Mouse (Mus musculus): Measurements from ENCODE around the gene Adssl1. TPM values are rescaled to one million over a fixed set of nuclear protein-coding genes. Genes with fewer than 3 reads are reported as not detected.

The Adssl1 gene
- polyA plus RNA-seq, 1 experiment from 2014 or later: 2.0 TPM

DNA sequence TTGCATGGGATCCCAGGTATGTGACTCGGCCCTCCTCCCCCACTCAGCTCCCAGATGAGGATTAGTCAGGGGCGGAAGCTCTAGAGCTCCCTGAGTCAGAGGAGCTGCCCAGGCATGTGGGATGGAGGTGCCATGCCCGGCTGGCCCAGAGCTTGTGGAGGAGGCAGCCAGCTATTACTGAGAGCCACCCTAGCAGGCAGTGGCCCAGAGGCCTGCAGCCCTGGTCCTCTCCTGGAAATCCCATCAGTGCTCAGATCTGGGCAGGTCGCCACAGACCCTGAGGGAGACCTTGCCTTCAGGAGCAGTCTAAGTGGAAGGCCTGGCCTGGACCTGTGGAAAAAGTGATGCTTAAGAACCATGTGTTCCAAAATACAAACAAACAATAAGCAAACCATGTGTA is 24.2 kb upstream of the Adssl1 start:
- 64% methylated on average over 4 of the region's 4 CpGs for WGBS
- no peaks in the 10 kb centered on the region for H3K36me3 ChIP-seq (replicated peaks)
- no peak overlapping the region for H3K4me2 ChIP-seq
- no peaks in the 10 kb centered on the region for H3K9me3 ChIP-seq
- 0 out of 2 replicates have a peak overlapping the region, but pooled peaks have one; percentile 19 for H3K27ac ChIP-seq
- H3K9ac ChIP-seq: no peak overlapping the region
- H3K4me1 ChIP-seq: peaks cover 24% of the 10 kb centered on the region
- H3K4me3 ChIP-seq (replicated peaks): no peak overlapping the region
- H3K27me3 ChIP-seq: peaks cover 7% of the 10 kb centered on the region
- no peak for ATAC-seq (ENCODE audit: low FRiP score)

DNA sequence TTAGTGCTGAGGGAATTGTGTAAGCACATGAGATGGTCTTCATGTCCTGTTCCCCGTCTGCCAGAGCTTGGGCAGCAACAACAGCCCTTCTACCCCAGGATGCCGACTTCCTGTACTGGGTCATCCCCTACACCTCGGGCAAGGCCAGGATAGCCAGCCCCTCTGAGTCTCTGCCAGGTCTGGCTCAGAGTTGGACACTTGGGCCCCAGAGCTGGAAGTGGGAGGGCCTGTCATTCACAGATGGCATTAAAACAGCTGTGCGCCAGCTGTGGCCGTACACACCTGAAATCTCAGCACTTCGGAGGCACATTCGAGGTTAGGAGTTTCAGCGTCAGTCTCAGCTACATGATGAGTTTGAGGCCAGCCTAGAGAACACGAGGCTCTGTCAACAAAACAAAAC is 23.4 kb upstream of the Adssl1 start:
- H3K4me3 ChIP-seq (replicated peaks): no peak overlapping the region
- no peaks in the 10 kb centered on the region; the same call in 1 of the 2 replicates for H3K27me3 ChIP-seq
- no peaks in the 10 kb centered on the region for H3K9me3 ChIP-seq
- no peaks in the 10 kb centered on the region for H3K36me3 ChIP-seq (replicated peaks)
- no peak overlapping the region for H3K9ac ChIP-seq
- ATAC-seq (ENCODE audit: low FRiP score): no peak
- no peak overlapping the region for H3K27ac ChIP-seq
- 74% methylated on average over 9 of the region's 9 CpGs for WGBS
- H3K4me2 ChIP-seq: no peak overlapping the region
- H3K4me1 ChIP-seq: peaks cover 24% of the 10 kb centered on the region

DNA sequence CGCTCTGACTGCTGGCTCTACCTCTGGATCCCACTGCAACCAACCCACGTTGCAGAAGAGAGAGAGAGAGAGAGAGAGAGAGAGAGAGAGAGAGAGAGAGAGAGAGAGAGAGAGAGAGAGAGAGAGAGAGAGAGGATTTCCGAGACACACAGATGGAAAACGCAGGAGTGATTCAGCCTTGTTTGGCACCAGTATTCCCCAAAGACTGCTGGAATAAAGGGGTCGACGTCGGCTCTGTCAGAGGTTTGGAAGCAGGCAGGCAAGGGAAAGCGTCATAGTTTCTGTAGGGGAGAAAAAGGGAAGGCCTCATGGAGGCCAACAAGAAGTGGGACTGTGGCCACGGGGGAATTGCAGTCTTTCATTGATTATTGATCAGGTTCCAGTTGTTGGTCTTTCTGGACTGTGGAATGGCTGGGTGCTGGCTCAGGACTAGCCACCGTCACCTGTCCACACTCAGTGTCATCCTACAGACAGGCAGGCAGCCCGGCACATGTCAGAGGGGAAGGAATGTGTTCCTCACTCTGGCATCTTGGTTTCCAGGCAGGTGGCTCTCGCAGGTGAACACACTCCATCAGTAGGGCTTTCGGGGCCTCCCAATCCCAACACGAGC is 22.8 kb upstream of the Adssl1 start:
- Histone ChIP-seq H3K27me3 (no peaks in the 10 kb centered on the region; the same call in 1 of the 2 replicates), H3K4me2 (no peak overlapping the region), H3K27ac (no peak overlapping the region), H3K4me1 (peaks cover 24% of the 10 kb centered on the region), H3K9me3 (no peaks in the 10 kb centered on the region), H3K9ac (no peak overlapping the region), H3K36me3 (replicated peaks) (no peaks in the 10 kb centered on the region), H3K4me3 (replicated peaks) (no peak overlapping the region)
- WGBS: 74% methylated on average over 14 of the region's 14 CpGs
- no peak for ATAC-seq (ENCODE audit: low FRiP score)

DNA sequence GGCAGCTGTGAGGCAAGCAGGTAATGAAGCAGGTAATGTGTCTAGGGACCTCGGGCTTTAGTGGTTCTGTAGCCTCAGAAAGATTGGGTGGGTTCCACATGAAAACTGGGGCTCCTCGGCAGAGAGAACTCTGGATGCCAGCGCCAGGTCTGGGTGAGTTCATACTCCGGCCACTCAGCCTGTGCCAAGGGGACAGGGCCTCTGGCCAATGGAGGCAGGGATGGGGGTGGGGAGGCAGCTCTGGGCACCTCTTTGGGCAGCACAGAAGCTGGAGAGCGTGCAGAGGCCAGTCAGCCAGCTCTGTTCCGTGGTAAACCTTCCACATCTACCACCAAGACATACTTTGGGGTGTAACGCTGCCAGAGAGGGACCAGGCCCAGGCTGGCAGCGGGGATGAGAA is 22.2 kb upstream of the Adssl1 start:
- Histone ChIP-seq H3K27ac (no peak overlapping the region), H3K4me3 (replicated peaks) (no peak overlapping the region), H3K27me3 (no peaks in the 10 kb centered on the region; the same call in 1 of the 2 replicates), H3K9me3 (no peaks in the 10 kb centered on the region), H3K9ac (no peak overlapping the region), H3K36me3 (replicated peaks) (no peaks in the 10 kb centered on the region), H3K4me1 (peaks cover 24% of the 10 kb centered on the region), H3K4me2 (no peak overlapping the region)
- WGBS: 81% methylated on average over 8 of the region's 8 CpGs
- no peak for ATAC-seq (ENCODE audit: low FRiP score)

DNA sequence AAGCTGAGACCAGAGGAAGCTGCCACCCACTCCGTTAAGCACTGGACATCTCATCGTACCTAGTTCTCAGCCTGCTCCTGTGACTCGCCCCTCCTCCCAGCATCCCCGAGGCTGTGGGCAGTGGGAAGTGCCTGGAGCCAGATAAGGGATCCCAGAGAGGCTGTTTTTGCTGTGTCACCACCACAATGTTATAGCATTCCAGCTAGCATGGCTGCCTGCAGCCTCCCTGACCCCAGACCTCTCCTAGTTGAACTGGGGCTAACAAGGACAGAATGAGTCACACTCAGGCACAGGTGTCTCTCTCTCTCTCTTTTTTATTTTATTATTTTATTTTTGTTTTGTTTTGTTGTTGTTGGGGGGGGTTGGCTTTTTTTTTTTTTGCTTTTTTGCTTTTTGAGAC is 20.6 kb upstream of the Adssl1 start:
- H3K4me1 ChIP-seq: peaks cover 9% of the 10 kb centered on the region; the same call in 1 of the 2 replicates
- H3K9ac ChIP-seq: no peak overlapping the region
- 51% methylated on average over 4 of the region's 4 CpGs for WGBS
- no peak overlapping the region for H3K4me3 ChIP-seq (replicated peaks)
- ATAC-seq (ENCODE audit: low FRiP score): no peak
- no peaks in the 10 kb centered on the region for H3K9me3 ChIP-seq
- no peaks in the 10 kb centered on the region; the same call in 1 of the 2 replicates for H3K27me3 ChIP-seq
- H3K4me2 ChIP-seq: no peak overlapping the region
- H3K36me3 ChIP-seq (replicated peaks): no peaks in the 10 kb centered on the region
- no peak overlapping the region for H3K27ac ChIP-seq

DNA sequence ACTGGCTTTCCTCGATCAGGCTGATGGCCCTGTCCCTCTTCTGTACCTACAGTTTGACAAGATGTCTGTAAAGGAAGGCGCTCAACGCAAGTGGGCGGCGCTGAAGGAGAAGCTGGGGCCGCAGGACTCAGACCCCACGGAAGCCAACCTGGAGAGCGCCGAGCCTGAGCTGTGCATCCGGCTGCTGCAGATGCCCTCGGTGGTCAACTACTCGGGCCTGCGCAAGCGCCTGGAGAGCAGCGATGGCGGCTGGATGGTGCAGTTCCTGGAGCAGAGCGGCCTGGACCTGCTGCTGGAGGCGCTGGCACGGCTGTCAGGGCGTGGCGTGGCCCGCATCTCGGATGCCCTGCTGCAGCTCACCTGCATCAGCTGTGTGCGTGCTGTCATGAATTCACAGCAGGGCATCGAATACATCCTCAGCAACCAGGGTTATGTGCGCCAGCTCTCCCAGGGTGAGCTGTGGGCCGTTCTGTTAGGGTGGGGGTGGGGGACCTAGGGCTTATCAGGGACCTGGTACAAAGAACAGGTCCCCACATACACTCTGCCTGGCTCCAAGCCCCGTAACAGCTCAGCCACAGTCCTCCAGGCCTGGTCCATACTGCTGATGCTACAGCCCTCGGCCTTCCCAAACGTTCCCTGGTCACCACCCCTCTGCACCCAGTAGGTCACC is 19.8 kb upstream of the Adssl1 start:
- 81% methylated on average over 30 of the region's 30 CpGs for WGBS
- ATAC-seq (ENCODE audit: low FRiP score): no peak
- H3K27ac ChIP-seq: no peak overlapping the region
- no peaks in the 10 kb centered on the region for H3K36me3 ChIP-seq (replicated peaks)
- H3K4me3 ChIP-seq (replicated peaks): no peak overlapping the region
- H3K9me3 ChIP-seq: no peaks in the 10 kb centered on the region
- H3K4me1 ChIP-seq: peaks cover 10% of the 10 kb centered on the region
- H3K4me2 ChIP-seq: no peak overlapping the region
- no peak overlapping the region for H3K9ac ChIP-seq
- H3K27me3 ChIP-seq: no peaks in the 10 kb centered on the region; the same call in 1 of the 2 replicates

DNA sequence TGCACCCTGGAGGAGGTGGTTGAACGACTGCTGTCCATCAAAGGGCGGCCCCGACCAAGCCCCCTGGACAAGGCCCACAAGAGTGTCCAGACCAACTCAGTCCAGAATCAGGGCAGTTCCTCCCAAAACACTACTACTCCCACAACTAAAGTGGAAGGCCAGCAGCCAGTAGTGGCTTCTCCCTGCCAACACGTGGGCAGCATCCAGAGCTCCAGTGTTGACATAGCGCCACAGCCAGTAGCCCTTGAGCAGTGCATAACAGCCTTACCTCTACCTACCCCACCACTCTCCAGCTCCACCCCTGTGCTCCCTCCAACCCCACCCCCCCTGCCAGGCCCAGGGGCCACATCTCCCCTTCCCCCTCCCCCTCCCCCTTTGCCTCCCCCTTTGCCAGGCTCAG is 15.8 kb upstream of the Adssl1 start:
- Histone ChIP-seq H3K9ac (no peak overlapping the region), H3K36me3 (replicated peaks) (no peaks in the 10 kb centered on the region), H3K27ac (no peak overlapping the region), H3K4me1 (peaks cover 11% of the 10 kb centered on the region), H3K4me2 (no peak overlapping the region), H3K4me3 (replicated peaks) (no peak overlapping the region), H3K27me3 (no peaks in the 10 kb centered on the region; the same call in 1 of the 2 replicates), H3K9me3 (no peaks in the 10 kb centered on the region)
- no peak for ATAC-seq (ENCODE audit: low FRiP score)
- 87% methylated on average over 5 of the region's 5 CpGs for WGBS

DNA sequence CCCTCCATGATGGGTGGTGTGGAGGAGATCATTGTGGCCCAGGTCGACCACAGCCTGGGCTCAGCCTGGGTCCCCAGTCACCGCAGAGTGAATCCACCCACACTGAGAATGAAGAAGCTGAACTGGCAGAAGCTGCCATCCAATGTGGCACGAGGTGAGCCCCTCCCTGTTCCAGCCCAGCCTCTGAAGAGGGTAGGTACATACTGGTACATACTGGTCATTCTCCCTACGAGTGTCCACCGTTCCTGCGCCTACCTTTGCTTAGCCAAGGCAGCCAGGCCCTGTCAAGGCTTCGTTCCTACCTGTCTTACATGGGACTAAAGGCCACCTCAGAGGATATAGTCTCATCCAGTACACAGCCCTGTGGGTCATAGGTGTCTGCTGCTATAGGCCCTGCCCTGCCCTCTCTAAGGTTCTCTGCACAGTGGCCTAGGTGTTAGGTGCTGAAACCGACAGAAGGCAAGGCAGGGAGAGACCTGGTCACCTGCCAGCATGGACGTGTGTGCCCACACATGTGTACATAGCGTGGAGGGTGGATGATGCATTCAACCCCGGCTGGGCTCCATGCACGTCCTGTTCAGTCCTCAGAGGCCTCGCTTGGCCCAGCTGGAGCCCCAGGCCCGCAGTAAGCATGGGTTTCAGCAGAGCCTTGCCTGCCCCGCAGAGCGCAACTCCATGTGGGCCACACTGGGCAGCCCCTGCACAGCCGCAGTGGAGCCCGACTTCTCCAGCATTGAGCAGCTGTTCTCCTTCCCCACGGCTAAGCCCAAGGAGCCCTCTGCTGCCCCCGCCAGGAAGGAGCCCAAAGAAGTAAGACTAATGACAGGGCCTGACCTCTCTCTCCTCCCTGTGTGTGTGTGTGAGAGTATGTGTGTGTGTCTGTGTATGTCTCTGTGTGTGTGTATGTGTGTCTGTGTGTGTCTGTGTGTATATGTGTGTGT is 14.9 kb upstream of the Adssl1 start:
- no peak overlapping the region for H3K27ac ChIP-seq
- no peak overlapping the region for H3K4me3 ChIP-seq (replicated peaks)
- H3K9me3 ChIP-seq: no peaks in the 10 kb centered on the region
- H3K4me2 ChIP-seq: no peak overlapping the region
- H3K36me3 ChIP-seq (replicated peaks): no peaks in the 10 kb centered on the region
- no peaks in the 10 kb centered on the region; the same call in 1 of the 2 replicates for H3K27me3 ChIP-seq
- 58% methylated on average over 20 of the region's 20 CpGs for WGBS
- peak; percentile 57 for ATAC-seq (ENCODE audit: low FRiP score)
- H3K9ac ChIP-seq: 0 out of 2 replicates have a peak overlapping the region, but pooled peaks have one; percentile 38
- H3K4me1 ChIP-seq: peaks cover 11% of the 10 kb centered on the region

DNA sequence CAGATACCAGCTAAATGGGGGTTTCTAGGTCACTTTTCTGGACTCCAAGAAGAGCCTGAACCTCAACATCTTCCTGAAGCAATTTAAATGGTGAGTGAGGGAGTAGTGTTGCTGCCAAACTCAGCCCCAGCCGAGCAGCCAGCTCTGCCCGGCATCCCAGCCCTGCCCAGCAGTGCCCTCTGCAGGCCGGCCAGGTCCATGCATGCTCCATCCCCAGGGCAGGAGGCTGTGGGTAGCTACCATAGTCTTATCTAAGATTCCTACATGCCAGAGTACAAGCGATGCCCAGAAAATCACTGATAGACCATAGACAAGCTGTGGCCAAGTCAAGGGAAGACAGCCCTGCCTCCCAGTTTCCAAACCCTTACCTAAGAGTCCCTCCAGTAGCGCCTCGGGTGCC is 14.1 kb upstream of the Adssl1 start:
- no peaks in the 10 kb centered on the region for H3K27me3 ChIP-seq
- no peak overlapping the region for H3K9ac ChIP-seq
- no peak overlapping the region for H3K27ac ChIP-seq
- no peaks in the 10 kb centered on the region for H3K9me3 ChIP-seq
- WGBS: 42% methylated on average over 6 of the region's 6 CpGs
- H3K4me2 ChIP-seq: no peak overlapping the region
- peaks cover 11% of the 10 kb centered on the region for H3K4me1 ChIP-seq
- peak; percentile 75 for ATAC-seq (ENCODE audit: low FRiP score)
- no peak overlapping the region for H3K4me3 ChIP-seq (replicated peaks)
- no peaks in the 10 kb centered on the region for H3K36me3 ChIP-seq (replicated peaks)

DNA sequence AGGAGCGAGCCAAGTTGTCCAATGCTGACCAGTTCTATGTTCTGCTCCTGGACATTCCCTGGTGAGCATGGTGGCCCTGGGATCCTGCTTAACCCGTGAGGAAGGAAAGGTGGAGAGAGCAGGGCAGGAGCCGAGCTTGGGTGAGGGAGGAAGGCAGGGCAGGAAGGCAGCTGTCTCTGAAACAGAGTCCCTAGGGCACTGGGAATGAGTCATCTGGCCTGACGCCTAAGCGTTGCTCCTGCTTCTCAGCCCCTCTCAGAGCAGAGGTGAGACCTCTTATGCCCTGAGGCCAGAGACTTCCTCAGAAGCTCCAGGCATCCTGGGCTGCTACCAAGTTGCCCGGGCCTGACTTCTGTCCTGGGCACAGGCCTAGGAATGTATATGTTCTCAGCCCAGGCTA is 12.8 kb upstream of the Adssl1 start:
- no peak overlapping the region for H3K27ac ChIP-seq
- H3K27me3 ChIP-seq: no peaks in the 10 kb centered on the region
- whole genome bisulfite sequencing: 86% methylated on average over 6 of the region's 6 CpGs

DNA sequence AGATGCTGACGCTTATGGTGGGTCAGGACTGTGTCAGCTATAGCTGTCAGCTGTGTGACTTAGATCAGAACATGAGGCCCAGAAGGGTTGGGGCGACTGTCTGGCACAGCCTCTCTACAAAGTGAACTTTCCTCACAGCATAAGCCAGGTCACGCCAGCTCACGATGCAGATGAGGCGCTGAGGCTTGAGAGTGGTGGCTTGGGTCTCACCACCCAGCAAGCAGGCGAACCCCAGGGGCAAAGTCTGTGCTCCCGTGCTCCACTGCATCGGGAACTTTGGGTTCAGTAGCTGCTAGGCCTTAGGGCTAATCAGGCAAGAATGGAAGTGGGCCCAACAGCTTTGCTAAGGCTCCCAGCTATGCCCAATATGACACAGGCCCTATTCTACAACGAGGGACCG is 10.8 kb upstream of the Adssl1 start:
- ATAC-seq (ENCODE audit: low FRiP score): no peak
- Histone ChIP-seq H3K36me3 (replicated peaks) (no peaks in the 10 kb centered on the region), H3K4me1 (peaks cover 11% of the 10 kb centered on the region), H3K9ac (no peak overlapping the region), H3K9me3 (no peaks in the 10 kb centered on the region), H3K4me3 (replicated peaks) (no peak overlapping the region), H3K27ac (no peak overlapping the region), H3K4me2 (no peak overlapping the region), H3K27me3 (no peaks in the 10 kb centered on the region)
- WGBS: 92% methylated on average over 10 of the region's 10 CpGs

More for the DNA sequence above, 12.8 kb upstream of the Adssl1 start:
- H3K4me1 ChIP-seq: peaks cover 11% of the 10 kb centered on the region
- H3K4me2 ChIP-seq: no peak overlapping the region
- H3K9me3 ChIP-seq: no peaks in the 10 kb centered on the region
- ATAC-seq (ENCODE audit: low FRiP score): no peak
- no peaks in the 10 kb centered on the region for H3K36me3 ChIP-seq (replicated peaks)
- no peak overlapping the region for H3K4me3 ChIP-seq (replicated peaks)
- H3K9ac ChIP-seq: no peak overlapping the region

DNA sequence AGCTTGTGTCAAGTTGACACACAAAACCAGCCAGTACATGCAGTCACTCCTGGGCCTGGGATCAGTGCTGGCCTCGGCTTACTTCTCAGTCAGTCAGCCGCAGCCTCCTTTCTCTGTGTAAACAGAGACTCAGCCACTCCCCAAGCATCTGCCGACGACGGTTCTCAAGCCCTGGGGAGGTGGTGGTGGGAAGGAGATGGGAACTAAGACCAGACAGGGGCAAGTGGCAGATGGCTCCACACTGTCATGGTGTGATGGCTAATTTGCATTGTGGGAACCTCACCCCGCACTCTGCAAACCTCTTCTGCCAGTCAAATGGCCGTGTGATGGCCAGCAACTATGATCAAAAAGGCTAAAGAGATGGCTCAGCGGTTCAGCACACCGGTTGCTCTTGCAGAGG is 3.2 kb upstream of the Adssl1 start:
- no peak overlapping the region for H3K4me2 ChIP-seq
- peaks cover 22% of the 10 kb centered on the region for H3K4me1 ChIP-seq
- H3K9me3 ChIP-seq: no peaks in the 10 kb centered on the region
- H3K27me3 ChIP-seq: peaks cover 36% of the 10 kb centered on the region
- 69% methylated on average over 9 of the region's 9 CpGs for WGBS
- no peak overlapping the region for H3K27ac ChIP-seq
- H3K36me3 ChIP-seq (replicated peaks): no peaks in the 10 kb centered on the region
- H3K4me3 ChIP-seq (replicated peaks): no peak overlapping the region
- no peak for ATAC-seq (ENCODE audit: low FRiP score)
- no peak overlapping the region for H3K9ac ChIP-seq
